Mouse (Mus musculus) liver, adult 2 months (tissue): ENCODE data around the gene Carnmt1.

Experiments
- CTCF ChIP-seq: fragments of 200-500 bp; IDR thresholded peaks from 2 replicates; pipeline ENCODE4 v1.5.1; 2011; ENCODE audit warnings: low read depth, low read length, control low read depth
- POLR2A ChIP-seq: fragments of 200-500 bp; IDR thresholded peaks from 2 replicates; pipeline ENCODE4 v1.6.1; 2011; ENCODE audit warnings: low read length, control low read depth; ENCODE audit not compliant: insufficient read depth; ENCODE audit errors: extremely low read depth

- no peak for TF ChIP-seq CTCF
- no peak for TF ChIP-seq POLR2A
Observed at GRCm38 (mm10) chr19:18712153-18712865, 41.7 kb downstream of the Carnmt1 start.
